Mouse (Mus musculus) kidney, adult 11 months (tissue): ENCODE results near the gene Plekhm1.

ENCODE experiments used
- DNase-seq: peaks from one replicate; pipeline ENCODE4 v3.0.0; 2022

Gene Plekhm1

DNA sequence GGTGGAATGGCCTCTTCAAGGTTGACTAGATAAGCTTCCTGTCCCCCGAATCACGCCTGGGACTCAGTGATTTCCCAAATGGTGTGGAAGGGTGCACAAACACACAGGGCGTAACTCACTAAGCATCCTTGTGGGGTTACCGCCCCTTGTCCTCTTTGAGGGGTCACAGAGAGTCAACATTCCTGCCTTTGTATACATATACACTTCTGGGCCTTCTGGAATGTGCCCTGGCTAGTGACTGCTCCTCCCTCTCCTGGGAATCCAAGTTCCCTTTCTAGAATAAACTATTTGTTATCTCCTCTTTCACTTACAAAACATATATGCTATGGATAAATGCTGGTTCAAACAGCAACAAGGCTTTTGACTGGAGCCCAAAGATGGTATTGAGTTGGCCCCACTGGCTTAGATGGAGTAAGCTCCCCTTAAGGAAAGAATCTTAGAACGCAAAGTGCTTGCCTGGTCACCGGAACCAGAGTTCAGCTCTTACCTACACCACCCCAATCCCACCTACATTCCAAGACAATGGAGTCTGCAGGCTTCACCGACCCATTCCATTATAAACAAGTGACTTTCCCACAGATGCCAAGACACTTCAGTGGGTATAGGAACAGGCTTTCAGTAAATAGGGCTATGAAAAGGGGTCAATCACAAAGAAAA, 24.5 kb downstream of the Plekhm1 start:
- DNase-seq: no peak

DNA sequence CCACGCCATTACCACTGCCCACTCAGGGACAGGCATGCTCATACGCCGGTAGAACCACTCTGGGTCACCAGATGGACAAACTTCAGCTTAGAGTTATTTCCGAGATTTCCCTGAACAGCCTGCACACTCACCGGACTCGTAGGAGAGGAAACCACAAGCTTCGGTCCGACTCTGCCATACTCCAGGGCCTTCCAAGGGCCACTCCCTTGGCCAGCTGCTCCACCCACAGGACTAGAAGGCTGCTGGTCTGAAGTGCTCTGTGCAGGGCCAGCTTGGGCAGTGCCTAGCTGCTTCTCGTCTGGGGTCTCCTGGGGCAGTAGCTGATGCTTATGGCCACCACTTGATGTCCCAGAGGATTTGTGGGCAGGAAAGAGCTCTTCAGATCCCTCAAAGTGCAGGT, 25.7 kb downstream of the Plekhm1 start:
- no peak for DNase-seq

DNA sequence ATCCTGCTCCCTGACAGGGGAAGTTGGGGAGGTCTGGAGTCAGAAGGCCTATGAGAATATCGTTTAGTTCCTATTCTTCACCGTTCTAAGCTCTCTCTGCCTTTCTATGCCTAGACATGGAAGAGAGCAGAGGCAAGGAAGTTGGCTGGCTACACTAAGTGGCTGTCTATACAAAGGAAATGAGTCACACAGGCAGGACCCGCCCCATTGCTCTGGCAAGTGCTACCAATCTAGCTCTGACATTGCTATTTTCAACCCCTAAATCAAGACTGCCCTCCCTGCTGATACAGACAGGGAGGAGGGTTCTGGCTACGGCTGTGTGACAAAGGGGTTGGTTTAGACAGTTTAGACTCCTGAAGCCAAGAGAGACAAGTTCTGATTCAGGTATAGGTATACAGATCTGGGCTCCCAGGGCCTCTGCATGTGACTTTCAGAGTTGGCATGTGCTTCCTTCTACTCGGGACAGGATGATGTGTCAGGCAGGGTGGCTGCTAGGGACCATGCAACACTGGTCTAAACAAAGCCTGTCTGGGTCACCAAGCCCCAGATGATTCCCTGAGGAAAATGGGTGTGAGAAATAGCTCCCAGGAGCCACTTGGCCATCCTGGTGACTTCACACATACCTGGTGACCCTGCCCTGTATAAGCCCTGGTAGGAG, 30.4 kb downstream of the Plekhm1 start:
- peak; percentile 68 for DNase-seq

DNA sequence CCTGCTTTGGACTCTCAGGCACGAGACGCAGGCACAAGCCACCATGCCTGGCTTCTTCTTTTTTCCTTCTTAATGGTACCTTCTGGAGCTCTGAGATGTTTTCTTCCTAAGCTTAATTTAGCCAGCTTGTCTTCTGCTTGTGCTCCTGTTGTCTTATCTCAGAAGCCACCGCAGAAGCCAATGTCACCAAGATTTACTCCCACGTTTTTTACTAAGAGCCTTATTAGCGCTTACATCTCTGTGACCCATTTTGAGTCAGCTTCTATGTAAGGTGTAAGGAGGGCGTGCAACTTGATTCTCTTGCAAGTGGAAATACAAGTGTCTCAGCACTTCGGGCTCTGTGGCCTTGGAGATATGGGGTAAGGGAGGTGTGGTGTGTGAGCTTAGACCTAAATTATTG, 31.0 kb downstream of the Plekhm1 start:
- DNase-seq: no peak

DNA sequence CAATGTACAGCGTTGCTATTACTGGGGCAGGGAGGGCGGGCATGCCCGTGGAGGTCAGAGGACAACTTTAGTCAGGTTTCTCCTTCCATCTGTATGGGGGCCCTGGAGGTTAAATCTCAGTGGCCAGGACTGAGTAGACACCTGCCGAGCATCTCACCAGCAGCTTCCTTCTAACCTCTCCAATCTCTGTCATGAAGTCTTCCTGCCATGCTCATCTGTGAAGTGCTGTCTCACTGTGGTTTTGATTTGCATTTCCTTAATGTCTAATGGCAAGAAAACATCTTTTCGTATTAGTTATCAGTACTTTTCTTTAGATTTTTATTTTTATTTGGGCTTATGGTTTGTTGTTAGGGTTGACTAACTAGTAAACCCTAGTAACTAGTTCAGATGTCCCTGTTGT, 32.0 kb downstream of the Plekhm1 start:
- no peak for DNase-seq

DNA sequence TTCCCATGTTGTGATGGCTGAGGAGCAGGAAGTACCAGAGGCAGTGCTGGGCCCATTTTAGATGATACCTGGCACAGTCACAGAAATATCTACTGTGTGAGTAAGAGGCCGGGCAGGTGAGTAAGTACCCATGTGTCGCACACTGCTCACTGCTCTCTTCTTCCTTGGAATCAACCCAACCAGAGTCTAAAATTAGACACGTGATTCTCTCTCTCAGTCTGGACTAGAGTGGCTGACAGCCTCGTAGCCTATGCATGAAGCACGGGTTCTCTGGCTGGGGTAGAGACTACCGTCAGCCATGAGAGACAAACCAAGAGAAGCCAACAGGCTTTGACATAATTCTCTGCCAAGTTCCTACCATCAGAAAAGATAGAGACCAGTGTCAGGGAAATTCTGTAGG, 34.1 kb downstream of the Plekhm1 start:
- no peak for DNase-seq

DNA sequence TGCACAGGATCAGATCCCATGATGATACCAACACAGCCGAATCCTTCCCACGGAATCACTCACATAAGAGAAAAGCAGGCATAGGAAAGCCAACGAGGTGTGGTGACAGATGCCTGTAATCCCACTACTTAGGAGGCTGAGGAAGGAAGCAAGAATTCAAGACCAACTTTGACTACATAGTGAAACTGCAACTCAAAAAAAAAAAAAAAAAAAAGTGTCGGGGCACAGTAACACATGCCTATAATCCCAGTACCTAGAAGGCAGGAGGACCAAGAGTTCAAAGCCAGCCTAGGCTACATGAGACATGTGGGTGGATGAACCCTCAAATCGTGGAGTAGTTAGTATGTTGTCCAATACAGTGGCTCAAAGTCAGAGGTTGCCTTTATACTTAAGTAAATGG, 36.7 kb downstream of the Plekhm1 start:
- no peak for DNase-seq

DNA sequence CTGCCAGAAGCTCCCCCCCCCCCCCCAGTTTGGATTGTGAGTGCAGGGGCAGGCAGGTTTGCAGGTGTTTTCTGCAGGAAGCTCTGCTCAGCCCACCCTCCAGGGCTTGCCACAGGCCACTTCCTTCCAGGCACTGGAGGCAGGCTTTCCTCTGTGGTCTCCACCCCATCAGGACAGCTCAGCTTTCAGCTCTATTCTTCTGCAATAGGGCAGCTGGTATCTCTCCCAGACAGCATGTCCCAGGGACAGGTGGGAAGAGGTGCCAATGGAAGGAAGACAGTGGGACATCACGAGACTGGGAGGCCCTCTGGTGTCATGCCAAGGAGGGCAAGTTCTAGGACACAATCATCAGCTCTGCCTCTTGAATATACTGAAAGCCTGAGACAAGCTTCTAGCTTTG, 37.2 kb downstream of the Plekhm1 start:
- no peak for DNase-seq

DNA sequence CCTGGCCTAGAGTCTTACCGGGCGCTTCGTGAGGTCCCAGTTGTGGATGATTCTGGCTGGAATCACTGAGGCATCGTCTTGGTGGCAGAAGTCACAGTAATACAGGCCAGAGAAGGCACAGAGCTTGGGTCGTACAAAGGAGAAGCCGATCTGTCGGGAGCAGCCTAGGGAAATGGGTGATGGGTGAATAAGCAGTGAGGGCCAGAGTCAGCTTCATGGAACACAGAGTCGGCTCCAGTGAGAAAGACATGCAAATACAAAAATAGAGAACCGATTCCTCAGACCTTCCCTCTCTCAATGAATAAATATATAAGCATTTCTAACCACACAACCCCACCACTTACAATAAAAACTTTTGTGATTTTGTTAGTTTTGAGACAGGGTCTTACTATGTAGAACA, 38.6 kb downstream of the Plekhm1 start:
- no peak for DNase-seq

DNA sequence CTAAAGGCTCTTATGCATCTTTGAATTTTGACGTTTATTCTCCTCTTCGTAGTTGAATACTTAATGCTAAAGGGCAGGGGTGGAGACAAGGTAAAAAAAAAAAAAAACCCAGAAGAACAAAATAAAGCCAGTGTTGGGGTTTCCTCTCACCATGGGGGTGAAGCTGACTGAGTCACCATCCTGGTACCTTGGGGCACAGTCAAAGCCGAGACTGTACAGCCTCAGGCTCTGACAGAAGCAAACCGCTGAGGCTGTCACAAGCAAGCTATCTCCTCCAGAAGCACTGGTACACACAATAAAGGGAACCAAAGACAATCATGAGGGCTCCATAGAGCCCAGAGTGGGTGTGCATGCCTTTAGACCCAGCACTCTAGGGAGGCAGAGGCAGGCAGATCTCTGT, 39.9 kb downstream of the Plekhm1 start:
- no peak for DNase-seq

DNA sequence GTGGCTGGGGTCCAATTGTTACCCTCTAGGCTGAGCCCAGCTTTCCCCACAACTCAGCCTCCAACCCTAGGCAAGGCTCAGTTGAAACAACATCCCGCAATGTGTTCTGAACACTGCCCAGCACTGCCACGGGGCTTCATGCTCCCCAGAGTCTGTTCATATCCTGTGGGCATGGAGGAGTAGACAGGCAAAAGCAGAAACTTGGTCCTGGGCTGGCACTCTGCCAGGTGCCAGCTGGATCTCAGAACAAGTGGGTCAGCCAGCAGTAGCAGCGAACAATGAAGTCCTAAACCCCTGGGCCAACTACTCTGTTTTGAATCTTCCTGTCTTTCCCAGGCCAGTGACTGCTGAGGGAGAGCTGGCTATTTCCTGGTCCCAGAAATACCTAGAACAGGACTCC, 40.4 kb downstream of the Plekhm1 start:
- DNase-seq: peak; percentile 50

DNA sequence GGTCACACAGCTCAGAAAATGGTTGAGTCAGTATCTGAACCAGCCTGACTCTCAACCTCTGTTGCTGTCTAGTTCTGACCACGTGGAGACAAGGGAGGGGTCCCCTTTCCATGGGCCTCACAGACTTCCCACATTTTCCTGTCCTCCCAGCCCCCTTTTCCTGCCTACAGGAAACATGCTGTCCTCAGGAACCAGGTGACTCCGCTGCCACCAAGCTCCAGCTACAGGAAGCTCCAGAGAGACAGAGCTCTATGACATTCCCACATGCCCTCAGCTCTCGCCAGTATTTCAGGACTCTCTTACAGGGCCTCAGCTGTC, 41.3 kb downstream of the Plekhm1 start:
- DNase-seq: peak; percentile 54

DNA sequence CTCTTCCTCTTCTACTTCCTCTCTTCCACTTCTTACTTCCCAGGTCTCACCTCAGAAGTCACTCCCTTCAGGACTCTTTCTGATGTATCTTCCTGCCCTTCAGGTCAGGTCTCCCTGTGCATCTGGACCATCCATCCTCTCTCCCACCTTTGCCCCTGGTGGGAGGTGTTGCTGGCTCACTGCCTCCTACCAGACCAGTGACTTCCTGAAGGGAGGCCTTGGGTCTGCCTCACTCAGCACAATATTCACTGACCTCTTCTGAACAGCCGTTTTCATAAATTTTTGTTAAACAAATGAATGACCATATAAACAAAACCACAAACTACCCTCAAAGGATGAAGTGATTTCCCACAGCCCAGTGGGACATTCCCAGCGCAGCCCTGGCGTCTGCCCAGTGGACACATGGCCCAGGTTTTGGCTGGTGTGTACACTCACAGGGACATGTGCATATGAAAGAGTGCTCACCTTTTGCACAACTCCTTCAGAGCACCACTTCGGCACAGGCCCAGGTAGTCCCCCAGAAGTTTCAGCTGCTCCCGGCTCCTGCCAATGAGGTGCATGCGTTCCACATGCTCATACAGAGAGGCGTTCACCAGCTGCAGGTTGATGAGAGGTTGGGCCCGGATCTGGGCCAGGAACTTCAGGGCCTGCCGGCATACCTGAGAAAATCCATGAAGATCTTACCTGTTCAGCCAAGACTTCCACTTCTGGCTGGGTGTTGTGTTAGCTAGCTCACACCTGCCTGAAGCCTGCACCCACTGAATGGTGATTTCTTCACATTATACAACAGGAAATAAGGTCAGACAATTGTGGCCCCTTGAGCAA, 41.9 kb downstream of the Plekhm1 start:
- no peak for DNase-seq

DNA sequence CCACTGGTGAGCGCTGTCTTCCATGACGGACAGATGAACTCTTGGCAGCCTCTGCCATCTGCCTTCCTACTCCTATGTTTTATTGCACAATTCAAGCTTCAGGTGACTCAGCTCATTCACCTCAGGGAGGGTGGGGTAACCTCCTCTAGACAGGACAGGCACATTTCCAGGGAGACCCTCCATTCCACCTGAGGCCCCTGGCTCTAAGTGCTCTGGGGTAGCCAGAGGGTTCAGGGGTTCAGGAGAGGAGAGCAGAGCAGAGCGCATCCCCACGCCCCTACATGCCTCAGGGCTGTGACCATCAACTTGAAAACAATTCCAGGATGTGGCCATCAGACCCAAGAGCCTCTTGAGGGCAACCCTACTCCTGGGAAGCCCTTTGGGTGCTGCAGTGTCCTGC, 47.0 kb downstream of the Plekhm1 start:
- DNase-seq: no peak

DNA sequence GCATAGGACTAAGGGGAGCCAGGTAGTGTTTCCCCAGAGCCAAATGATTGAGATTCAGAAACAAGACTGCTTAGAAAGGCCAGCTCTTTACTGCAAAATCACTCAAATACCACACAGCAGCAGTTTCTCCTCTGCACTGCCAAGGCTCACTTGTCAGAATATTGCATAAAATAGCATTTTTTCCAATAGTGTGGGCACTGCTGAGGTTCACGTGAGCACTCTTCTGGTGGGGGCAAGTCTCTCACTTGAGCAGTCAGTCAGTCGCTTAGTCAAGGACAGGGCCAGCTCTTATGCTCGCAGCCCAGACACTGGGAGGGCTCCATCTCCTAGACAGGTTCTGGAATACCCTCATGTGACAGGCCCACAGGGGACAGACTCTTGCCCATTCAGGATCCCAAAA, 47.5 kb downstream of the Plekhm1 start:
- no peak for DNase-seq

DNA sequence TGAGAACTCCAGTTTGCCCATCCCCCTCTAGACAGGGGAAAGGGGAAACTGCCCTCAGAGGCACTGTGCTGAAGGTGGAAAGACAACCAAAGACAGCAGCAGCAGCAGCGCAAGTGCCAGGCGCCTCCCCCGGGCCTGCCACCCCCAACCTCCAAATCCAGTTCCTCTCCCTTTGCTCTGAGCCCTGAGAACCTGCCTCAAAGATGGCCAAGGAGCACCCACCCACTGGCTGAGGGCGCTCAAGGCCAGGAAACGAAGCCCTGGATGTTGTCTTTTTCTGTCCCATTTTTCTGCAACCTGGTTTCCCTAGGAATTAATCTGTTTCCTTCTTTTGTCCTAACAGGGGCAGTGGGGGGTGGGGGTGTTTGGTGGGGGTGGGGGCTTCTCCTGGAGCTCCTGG, 48.2 kb downstream of the Plekhm1 start:
- no peak for DNase-seq

DNA sequence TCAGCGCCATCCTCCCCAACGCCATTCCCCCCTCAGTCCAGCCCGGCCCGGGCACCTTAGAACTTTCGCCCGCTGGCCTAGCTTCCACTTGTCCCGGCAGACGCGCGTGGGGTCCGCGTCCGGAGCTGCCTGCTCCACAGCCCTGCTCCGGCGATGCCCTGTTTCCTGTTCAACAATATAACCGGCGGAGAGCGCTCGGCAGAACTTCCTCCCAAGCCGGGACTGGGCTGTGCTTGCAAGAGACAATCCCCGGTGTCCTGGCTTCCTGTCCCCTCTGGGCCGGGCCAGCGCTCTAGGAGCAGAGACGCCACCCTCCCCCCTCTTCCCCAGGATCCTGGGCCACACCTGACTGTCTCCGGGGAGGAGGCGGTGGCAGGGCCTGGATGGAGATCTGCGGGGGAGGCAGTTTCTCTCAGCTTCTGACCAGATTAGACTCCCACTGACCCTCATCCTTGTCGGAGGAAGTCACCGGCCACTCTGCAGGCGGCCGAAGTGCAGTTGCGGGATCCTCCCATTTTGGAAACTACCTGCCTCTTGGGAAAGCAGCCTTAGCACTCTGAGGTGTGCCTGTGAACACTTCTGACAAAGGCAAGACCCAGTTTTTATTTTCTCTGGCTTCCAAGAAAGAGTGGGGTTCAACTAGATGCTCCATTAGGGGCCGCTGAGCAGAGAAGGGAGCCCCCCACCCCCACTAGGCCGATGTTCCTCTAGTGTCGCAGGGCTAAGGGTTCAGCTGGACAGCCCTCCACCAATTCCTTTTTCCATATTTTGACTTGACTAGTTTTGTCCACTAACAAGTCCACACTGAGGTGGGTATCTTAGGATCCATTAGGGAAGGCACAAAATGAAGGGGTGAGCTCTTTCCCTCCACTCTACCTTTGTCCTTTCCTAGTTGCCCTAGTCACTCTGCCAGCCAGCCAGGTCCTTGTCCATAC, 49.0 kb downstream of the Plekhm1 start, which contains the start of gene Arhgap27:
TSS of gene Arhgap27 (minus strand) at position 479 of the 935 bp plus-strand sequence.
- peak; percentile 84 for DNase-seq

DNA sequence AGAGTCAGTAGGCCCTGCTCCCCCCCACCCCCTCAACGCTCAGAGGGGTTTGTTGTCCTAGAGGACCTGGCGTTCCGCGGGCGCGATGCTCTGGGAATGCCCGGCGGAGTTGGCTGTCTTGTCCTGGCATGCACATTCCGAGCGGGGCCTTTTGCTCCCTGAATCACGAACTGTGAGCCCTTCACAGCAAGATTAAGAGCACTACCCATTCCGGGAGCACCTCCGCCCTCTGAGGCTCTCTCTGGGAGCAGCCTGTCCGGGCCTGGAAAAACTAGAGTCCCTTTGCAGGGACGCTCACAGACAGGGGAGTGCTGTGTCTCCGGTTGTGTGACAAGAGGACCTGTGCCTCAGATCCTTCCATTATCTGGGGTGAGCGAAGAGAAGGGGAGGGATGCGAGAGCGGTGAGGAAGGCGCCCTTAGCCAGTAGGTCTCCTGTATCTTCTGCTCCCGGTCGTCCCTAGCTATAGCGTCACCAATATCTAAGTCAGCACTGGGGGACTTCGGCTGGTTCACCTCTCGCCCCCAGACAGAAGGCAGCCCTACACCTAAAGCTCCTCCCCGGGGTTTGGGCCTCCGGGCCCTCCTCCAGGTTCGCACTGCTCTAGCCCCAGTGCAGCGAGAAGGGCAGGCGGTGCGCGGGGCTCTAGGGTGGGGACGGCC, 49.8 kb downstream of the Plekhm1 start:
- DNase-seq: no peak

DNA sequence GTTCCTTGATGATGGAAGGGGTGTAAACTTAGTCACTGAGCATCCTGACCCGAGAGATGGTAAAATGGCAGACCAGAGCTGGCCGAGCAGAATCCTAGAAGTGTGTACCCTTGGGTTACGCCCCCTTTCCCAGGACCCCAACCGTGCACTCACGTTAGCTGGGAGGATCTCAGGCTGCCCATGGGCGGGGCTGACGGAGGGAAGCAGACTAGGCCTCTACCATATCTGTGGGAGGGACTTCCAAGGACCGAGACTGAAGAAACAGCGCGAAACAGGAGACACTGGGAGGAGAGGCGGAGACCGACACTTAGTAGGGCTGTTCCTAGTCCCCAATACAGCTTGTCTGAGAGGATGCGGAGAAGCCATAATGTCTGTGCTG, 50.4 kb downstream of the Plekhm1 start:
- no peak for DNase-seq

DNA sequence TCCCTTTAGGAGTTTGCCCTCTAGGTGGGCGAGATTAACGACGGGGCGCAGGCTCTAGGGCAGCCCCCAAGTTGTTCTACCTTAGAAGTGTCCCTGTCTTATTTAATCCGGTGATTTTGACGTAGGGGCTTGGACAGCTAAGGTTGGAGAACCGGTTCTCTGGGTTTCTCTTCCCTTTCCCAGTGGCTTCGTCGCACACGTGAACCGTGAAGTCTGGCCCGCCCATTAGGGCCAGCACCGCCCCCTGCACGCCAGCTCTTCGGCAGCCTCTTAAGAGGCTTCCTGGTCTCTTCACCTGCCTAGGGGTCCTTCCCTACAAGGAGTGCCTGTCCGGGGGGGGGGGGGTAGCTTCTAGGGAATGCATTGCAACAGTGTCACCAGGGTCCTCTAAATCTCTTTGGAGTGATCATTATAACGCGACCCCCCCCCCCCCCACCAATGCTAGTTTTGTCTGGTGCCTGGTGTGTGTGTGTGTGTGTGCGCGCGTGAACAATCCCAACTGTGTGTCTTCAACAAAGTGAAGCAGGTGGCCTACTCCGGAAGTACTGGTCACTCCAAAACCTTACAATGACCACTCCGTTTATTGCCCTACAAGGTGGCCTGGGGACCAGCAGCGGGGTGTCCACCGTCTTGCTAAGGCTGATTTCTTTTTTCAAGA, 51.0 kb downstream of the Plekhm1 start:
- DNase-seq: no peak

DNA sequence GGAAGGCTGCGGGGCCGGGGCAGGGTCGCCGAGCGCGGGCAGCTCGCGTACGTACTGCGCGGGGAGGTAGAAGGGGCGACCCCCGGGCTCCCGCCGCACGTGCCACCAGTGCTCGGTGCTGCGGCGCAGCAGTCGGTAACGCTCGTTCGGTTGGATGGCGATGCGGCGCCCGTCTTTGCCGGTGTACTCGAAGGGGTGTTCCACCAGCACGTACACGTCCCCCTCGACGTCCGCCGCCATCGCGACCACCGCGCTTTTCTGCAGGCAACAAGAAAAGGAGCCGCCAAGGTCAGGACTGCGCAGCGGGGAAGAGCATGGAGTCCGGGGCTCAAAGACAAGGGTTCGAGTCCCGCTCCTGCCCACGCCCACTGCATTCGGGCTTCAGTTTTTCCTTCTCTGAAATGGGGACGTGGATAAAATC, 51.8 kb downstream of the Plekhm1 start:
- DNase-seq: no peak
